Mouse (Mus musculus): ENCODE data around the gene Mdm2.
"Not testable (repeated sequence)": the region's sequence is repeated elsewhere in the genome, so short reads cannot be mapped to it uniquely, and the experiment has no call there.

The Mdm2 gene

GRCm38 (mm10) chr10:117732962-117733592 is 22.5 kb upstream of the Mdm2 start:
- DNase-seq (ENCODE audit: low spot score): no peak

GRCm38 (mm10) chr10:117732184-117732583 is 21.6 kb upstream of the Mdm2 start:
- DNase-seq (ENCODE audit: low spot score): no peak

- peak; percentile 54 for DNase-seq (ENCODE audit: low spot score)
Measured at GRCm38 (mm10) chr10:117731244-117732101, 20.9 kb upstream of the Mdm2 start.

GRCm38 (mm10) chr10:117730637-117731203 is 20.2 kb upstream of the Mdm2 start:
- no peak for DNase-seq (ENCODE audit: low spot score)

GRCm38 (mm10) chr10:117730140-117730539 is 19.6 kb upstream of the Mdm2 start:
- DNase-seq (ENCODE audit: low spot score): no peak

GRCm38 (mm10) chr10:117729139-117729814 is 18.7 kb upstream of the Mdm2 start:
- DNase-seq (ENCODE audit: low spot score): no peak

GRCm38 (mm10) chr10:117728574-117728973 is 18.0 kb upstream of the Mdm2 start:
- no peak for DNase-seq (ENCODE audit: low spot score)

GRCm38 (mm10) chr10:117727518-117728110 is 17.1 kb upstream of the Mdm2 start:
- DNase-seq (ENCODE audit: low spot score): no peak

- no peak for DNase-seq (ENCODE audit: low spot score)
Measured at GRCm38 (mm10) chr10:117726888-117727385, 16.4 kb upstream of the Mdm2 start.

- DNase-seq (ENCODE audit: low spot score): no peak
Measured at GRCm38 (mm10) chr10:117726350-117726749, 15.8 kb upstream of the Mdm2 start.

- no peak for DNase-seq (ENCODE audit: low spot score)
Measured at GRCm38 (mm10) chr10:117725671-117726070, 15.1 kb upstream of the Mdm2 start.

- DNase-seq (ENCODE audit: low spot score): no peak
Measured at GRCm38 (mm10) chr10:117724804-117725361, 14.3 kb upstream of the Mdm2 start.

GRCm38 (mm10) chr10:117724136-117724718 is 13.7 kb upstream of the Mdm2 start:
- no peak for DNase-seq (ENCODE audit: low spot score)

GRCm38 (mm10) chr10:117718161-117719119 is 7.9 kb upstream of the Mdm2 start:
- no peak for DNase-seq (ENCODE audit: low spot score)

- DNase-seq (ENCODE audit: low spot score): peak; percentile 28
Measured at GRCm38 (mm10) chr10:117717583-117717982, 7.0 kb upstream of the Mdm2 start.

- no peak for DNase-seq (ENCODE audit: low spot score)
Measured at GRCm38 (mm10) chr10:117716686-117717085, 6.1 kb upstream of the Mdm2 start.

- DNase-seq (ENCODE audit: low spot score): not testable (repeated sequence)
Measured at GRCm38 (mm10) chr10:117715654-117716053, 5.1 kb upstream of the Mdm2 start.

- DNase-seq (ENCODE audit: low spot score): no peak
Measured at GRCm38 (mm10) chr10:117714928-117715500, 4.5 kb upstream of the Mdm2 start.

- DNase-seq (ENCODE audit: low spot score): no peak
Measured at GRCm38 (mm10) chr10:117714048-117714545, 3.5 kb upstream of the Mdm2 start.
